Mouse (Mus musculus) stomach, postnatal 0 days (tissue): ENCODE measurements at regions not wholly inside any gene's neighbourhood (a gene's known extent, or its start where the extent isn't known, plus 50 kb on each side); places are given as distances from the start of the nearest gene placed in this dataset.

Experiments
- CTCF ChIP-seq: IDR thresholded peaks from 2 replicates; pipeline ENCODE4 v1.5.1; 2016; ENCODE audit warnings: antibody characterized with exemption, low read depth, mild to moderate bottlenecking, moderate library complexity
- EP300 ChIP-seq: optimal IDR thresholded peaks from 2 replicates; pipeline ENCODE3; 2016; ENCODE audit warnings: antibody characterized with exemption

- TF ChIP-seq CTCF: no peak
- no peak for TF ChIP-seq EP300
Measured at GRCm38 (mm10) chr9:27227458-27227857, 71.5 kb upstream of the Igsf9b start.
